Mouse (Mus musculus) ES-Bruce4 (cell line): Measurements from ENCODE around the gene Rcor2.
A peak's percentile ranks its signal among the peaks of the same experiment; 100 is the strongest.

ENCODE experiments used
- CTCF ChIP-seq: IDR thresholded peaks from one replicate; pipeline ENCODE4 v1.8.1; 2011; ENCODE audit warnings: low read depth, low read length
- EP300 ChIP-seq: IDR thresholded peaks from 2 replicates; pipeline ENCODE4 v1.6.1; 2011; ENCODE audit warnings: low read depth, low read length; ENCODE audit not compliant: insufficient read depth
- POLR2A ChIP-seq: IDR thresholded peaks from one replicate; pipeline ENCODE4 v1.8.1; 2011; ENCODE audit warnings: low read length; ENCODE audit not compliant: insufficient read depth

- no peak for TF ChIP-seq POLR2A
- peak; percentile 91 for TF ChIP-seq CTCF
- TF ChIP-seq EP300: 0 out of 2 replicates have a peak, but pooled peaks have one; percentile 41
Measured at GRCm38 (mm10) chr19:7264088-7264765, 2.9 kb upstream of the Rcor2 start.
